Mouse (Mus musculus) kidney, postnatal 0 days (tissue): ENCODE measurements around the gene Tmod2. TPM values are rescaled to one million over a fixed set of nuclear protein-coding genes. Genes with fewer than 3 reads are reported as not detected.

Experiments
- ATAC-seq: fragments of 200-750 bp; cut with Nextera tagmentation; replicated peaks from 2 replicates; pipeline ENCODE4 v1.8.0; 2017; ENCODE audit warnings: low read depth, moderate number of reproducible peaks, moderate TSS enrichment, moderate library complexity; ENCODE audit not compliant: low FRiP score
- DNase-seq: peaks from one replicate; pipeline ENCODE4 v3.0.0-alpha.2; 2016; ENCODE audit warnings: low spot score
- H3K27ac ChIP-seq: fragments of 300-500 bp; sonication (generic); 2 replicates; pipeline ENCODE4 v1.5.1; 2014; ENCODE audit warnings: mild to moderate bottlenecking
- H3K27me3 ChIP-seq: fragments of 300-500 bp; sonication (generic); 2 replicates; pipeline ENCODE4 v1.6.1; 2014; ENCODE audit warnings: low read length, mixed read lengths; ENCODE audit not compliant: insufficient read depth
- H3K36me3 ChIP-seq: fragments of 300-500 bp; sonication (generic); 2 replicates; pipeline ENCODE4 v1.6.1; 2014; ENCODE audit warnings: low read length, mixed read lengths; ENCODE audit not compliant: insufficient read depth
- H3K4me1 ChIP-seq: fragments of 300-500 bp; sonication (generic); replicated peaks from 2 replicates; pipeline ENCODE4 v1.6.1; 2014; ENCODE audit warnings: antibody characterized with exemption, low read length, mixed read lengths; ENCODE audit not compliant: insufficient read depth
- H3K4me2 ChIP-seq: fragments of 300-500 bp; sonication (generic); 2 replicates; pipeline ENCODE4 v1.6.1; 2014; ENCODE audit warnings: mild to moderate bottlenecking, low read length, moderate library complexity, mixed read lengths
- H3K4me3 ChIP-seq: fragments of 300-500 bp; sonication (generic); replicated peaks from 2 replicates; pipeline ENCODE4 v1.5.1; 2014; ENCODE audit warnings: low read depth, low read length
- H3K9ac ChIP-seq: fragments of 300-500 bp; sonication (generic); 2 replicates; pipeline ENCODE4 v1.6.1; 2014; ENCODE audit warnings: low read depth, low read length
- H3K9me3 ChIP-seq: fragments of 300-500 bp; sonication (generic); replicated peaks from 2 replicates; pipeline ENCODE4 v1.6.1; 2016; ENCODE audit warnings: low read length, inconsistent platforms, mixed read lengths
- CTCF ChIP-seq: IDR thresholded peaks from 2 replicates; pipeline ENCODE4 v1.5.1; 2016; ENCODE audit warnings: antibody characterized with exemption, low read depth, mild to moderate bottlenecking, moderate library complexity
- WGBS: fragments of 180-500 bp; shearing (Covaris S2); extraction: QIAGEN DNeasy Blood & Tissue Kit; methylation state at CpG from one replicate; pipeline ENCODE4 v1.1.7; 2014; 5-methylcytosine and 5-hydroxymethylcytosine counted together
- polyA plus RNA-seq: library from polyadenylated mRNA; unstranded; fragments of >200 nt; fragmentation: Nextera tagmentation; extraction: Ambion mirVana; gene quantifications from 2 replicates; pipeline ENCODE4 v1.2.1, GENCODE M21; 2015

Gene Tmod2
- polyA plus RNA-seq, 1 experiment from 2014 or later, result 12.4 TPM

GRCm38 (mm10) chr9:75633603-75634002 is 22.5 kb upstream of the Tmod2 start:
- Histone ChIP-seq H3K27me3 (no peaks in the 10 kb centered on the region), H3K27ac (no peak overlapping the region), H3K36me3 (no peaks in the 10 kb centered on the region), H3K9ac (no peak overlapping the region), H3K4me1 (no peaks in the 10 kb centered on the region), H3K4me2 (no peak overlapping the region), H3K9me3 (no peaks in the 10 kb centered on the region), H3K4me3 (no peak overlapping the region)
- no peak for DNase-seq
- 79% methylated on average over 8 of the region's 8 CpGs for WGBS
- ATAC-seq, result no peak
- TF ChIP-seq CTCF, result no peak

- Histone ChIP-seq H3K4me1 (no peaks in the 10 kb centered on the region), H3K9me3 (no peaks in the 10 kb centered on the region), H3K9ac (no peak overlapping the region), H3K4me2 (no peak overlapping the region), H3K4me3 (no peak overlapping the region), H3K36me3 (no peaks in the 10 kb centered on the region), H3K27me3 (no peaks in the 10 kb centered on the region), H3K27ac (no peak overlapping the region)
- 62% methylated on average over 1 of the region's 1 CpGs for WGBS
- TF ChIP-seq CTCF, result peak; percentile 61
- ATAC-seq (no peak), DNase-seq (no peak)
These were observed 21.8 kb upstream of the Tmod2 start for GRCm38 (mm10) chr9:75632902-75633301.

GRCm38 (mm10) chr9:75632111-75632510 is 21.0 kb upstream of the Tmod2 start:
- H3K27ac ChIP-seq, result no peak overlapping the region
- H3K4me2 ChIP-seq, result no peak overlapping the region
- no peak for DNase-seq
- 52% methylated on average over 10 of the region's 10 CpGs for WGBS
- TF ChIP-seq CTCF, result no peak
- ATAC-seq, result no peak
- H3K9me3 ChIP-seq, result no peaks in the 10 kb centered on the region
- no peaks in the 10 kb centered on the region for H3K27me3 ChIP-seq
- no peak overlapping the region for H3K4me3 ChIP-seq
- H3K4me1 ChIP-seq, result no peaks in the 10 kb centered on the region
- H3K36me3 ChIP-seq, result no peaks in the 10 kb centered on the region
- H3K9ac ChIP-seq, result no peak overlapping the region

GRCm38 (mm10) chr9:75630823-75631454 is 19.8 kb upstream of the Tmod2 start:
- no peak for DNase-seq
- TF ChIP-seq CTCF, result no peak
- WGBS, result 78% methylated on average over 8 of the region's 8 CpGs
- ATAC-seq, result no peak
- H3K36me3 ChIP-seq, result no peaks in the 10 kb centered on the region
- H3K9ac ChIP-seq, result no peak overlapping the region
- no peaks in the 10 kb centered on the region for H3K27me3 ChIP-seq
- H3K4me1 ChIP-seq, result no peaks in the 10 kb centered on the region
- H3K9me3 ChIP-seq, result no peaks in the 10 kb centered on the region
- H3K27ac ChIP-seq, result no peak overlapping the region
- H3K4me3 ChIP-seq, result no peak overlapping the region
- no peak overlapping the region for H3K4me2 ChIP-seq

GRCm38 (mm10) chr9:75626308-75626604 is 15.1 kb upstream of the Tmod2 start:
- Histone ChIP-seq H3K27me3 (no peaks in the 10 kb centered on the region; the same call in 1 of the 2 replicates), H3K9ac (peak overlapping the region; percentile 85), H3K4me3 (peak overlapping the region; percentile 83), H3K27ac (peak overlapping the region; percentile 82; the same call in 1 of the 2 replicates), H3K36me3 (no peaks in the 10 kb centered on the region), H3K4me2 (peak overlapping the region; percentile 92), H3K9me3 (no peaks in the 10 kb centered on the region), H3K4me1 (0 out of 2 replicates have a peak, but pooled peaks cover 4% of the 10 kb centered on the region)
- WGBS, result under 1% methylated on average over 14 of the region's 14 CpGs
- ATAC-seq, result no peak
- DNase-seq, result no peak
- no peak for TF ChIP-seq CTCF

- peak within 1 kb of the TSS; percentile 85 for H3K9ac ChIP-seq
- no peak for TF ChIP-seq CTCF
- H3K4me3 ChIP-seq, result peak within 1 kb of the TSS; percentile 83
- 0 out of 2 replicates have a peak, but pooled peaks cover 4% of the 10 kb centered on the region for H3K4me1 ChIP-seq
- no peaks in the 10 kb centered on the region for H3K9me3 ChIP-seq
- H3K27ac ChIP-seq, result peak within 1 kb of the TSS; percentile 82
- peak within 1 kb of the TSS; percentile 92 for H3K4me2 ChIP-seq
- ATAC-seq, result peak; percentile 88
- no peaks in the 10 kb centered on the region; the same call in 1 of the 2 replicates for H3K27me3 ChIP-seq
- H3K36me3 ChIP-seq, result no peaks in the 10 kb centered on the region
- DNase-seq, result peak; percentile 78
- WGBS, result under 1% methylated on average over 72 of the region's 94 CpGs
These were observed 14.6 kb upstream of the Tmod2 start, which contains the start of gene Lysmd2 for GRCm38 (mm10) chr9:75625556-75626307. Gene Lysmd2, plus strand, starts transcription at chr9:75625741.
